Mouse (Mus musculus): ENCODE measurements around the gene Cmtm4. TPM values are rescaled to one million over a fixed set of nuclear protein-coding genes. Genes with fewer than 3 reads are reported as not detected.

Cmtm4 gene
- polyA plus RNA-seq, 1 experiment from 2014 or later, result 2.2 TPM

DNA sequence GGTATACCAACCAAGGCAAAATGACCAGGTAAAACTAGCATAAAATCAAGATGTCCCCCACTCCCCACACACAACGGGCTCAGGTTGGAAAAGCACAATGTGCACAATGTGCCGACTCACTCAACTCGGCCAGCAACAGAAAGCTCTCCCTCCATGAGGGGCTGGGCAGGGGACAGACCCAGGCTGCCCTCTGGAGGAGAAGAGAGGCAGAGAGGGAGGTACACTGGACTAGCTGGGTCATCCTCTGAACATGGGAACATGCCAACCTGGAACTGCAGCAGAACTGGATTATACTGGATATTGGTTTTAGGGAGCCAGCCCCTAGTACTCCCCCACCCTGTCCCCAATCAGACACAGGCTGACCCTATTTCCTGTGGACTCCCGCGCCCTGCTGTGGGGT lies 42.4 kb downstream of the Cmtm4 start:
- H3K9ac ChIP-seq (ENCODE audit: low read length), result no peak overlapping the region
- H3K27me3 ChIP-seq (ENCODE audit: control insufficient read depth, insufficient read depth, low read length), result no peaks in the 10 kb centered on the region
- H3K9me3 ChIP-seq (ENCODE audit: control insufficient read depth, low read length), result no peaks in the 10 kb centered on the region
- H3K4me2 ChIP-seq, result no peak overlapping the region
- no peak overlapping the region for H3K4me3 ChIP-seq (ENCODE audit: low read depth, low read length)
- ATAC-seq (ENCODE audit: low FRiP score), result peak; percentile 74
- no peaks in the 10 kb centered on the region for H3K36me3 ChIP-seq (ENCODE audit: control insufficient read depth, insufficient read depth, low read length)
- no peak for DNase-seq (ENCODE audit: low spot score, missing footprints)
- 64% methylated on average over 5 of the region's 5 CpGs for WGBS
- no peak overlapping the region for H3K27ac ChIP-seq (ENCODE audit: low read depth, low read length)
- peaks cover 3% of the 10 kb centered on the region; the same call in 1 of the 2 replicates for H3K4me1 ChIP-seq (ENCODE audit: control insufficient read depth, insufficient read depth, low read length)

DNA sequence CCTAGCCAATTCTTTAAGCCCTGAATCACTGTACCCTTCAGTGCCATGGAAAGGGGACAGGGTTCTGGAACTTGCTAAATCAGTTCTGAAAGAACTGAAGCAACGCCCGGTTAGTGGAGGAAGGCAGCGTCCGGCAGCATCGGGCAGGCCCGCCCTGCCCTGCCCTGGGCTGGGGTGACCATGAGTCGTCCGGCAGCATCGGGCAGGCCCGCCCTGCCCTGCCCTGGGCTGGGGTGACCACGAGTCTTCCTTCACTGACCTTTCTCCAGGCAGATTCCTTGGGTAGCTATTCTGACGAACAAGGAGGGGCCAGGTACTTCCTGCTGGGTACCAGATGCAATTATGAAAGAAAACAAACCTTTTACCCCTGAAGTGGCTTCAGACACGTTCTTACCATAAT lies 45.6 kb downstream of the Cmtm4 start:
- Histone ChIP-seq H3K9ac (ENCODE audit: low read length) (no peak overlapping the region), H3K4me1 (ENCODE audit: control insufficient read depth, insufficient read depth, low read length) (peaks cover 3% of the 10 kb centered on the region; the same call in 1 of the 2 replicates), H3K27me3 (ENCODE audit: control insufficient read depth, insufficient read depth, low read length) (no peaks in the 10 kb centered on the region), H3K27ac (ENCODE audit: low read depth, low read length) (no peak overlapping the region), H3K9me3 (ENCODE audit: control insufficient read depth, low read length) (no peaks in the 10 kb centered on the region), H3K4me3 (ENCODE audit: low read depth, low read length) (no peak overlapping the region), H3K36me3 (ENCODE audit: control insufficient read depth, insufficient read depth, low read length) (no peaks in the 10 kb centered on the region), H3K4me2 (no peak overlapping the region)
- DNase-seq (ENCODE audit: low spot score, missing footprints), result no peak
- 90% methylated on average over 13 of the region's 13 CpGs for WGBS
- ATAC-seq (ENCODE audit: low FRiP score), result no peak

DNA sequence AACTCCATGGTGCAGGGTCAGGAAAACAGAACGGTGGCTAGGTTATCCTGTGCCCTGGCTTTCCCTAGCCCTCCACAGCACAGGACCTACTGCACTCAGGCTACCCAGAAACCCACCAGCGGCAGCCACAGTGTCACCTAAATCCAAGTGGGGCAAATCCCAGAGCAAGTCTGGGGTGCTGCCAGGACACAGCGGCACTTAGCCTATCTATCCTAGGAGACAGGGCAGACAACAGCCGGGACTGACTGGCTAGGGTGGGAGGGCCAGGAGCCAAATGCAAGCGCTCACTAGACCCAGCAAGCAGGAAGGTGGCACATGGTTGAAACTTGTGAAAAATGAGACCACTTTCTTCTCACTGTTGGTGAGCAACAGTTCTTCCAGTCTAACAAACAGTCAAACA lies 46.6 kb downstream of the Cmtm4 start:
- 90% methylated on average over 5 of the region's 5 CpGs for WGBS
- ATAC-seq (ENCODE audit: low FRiP score), result no peak

DNA sequence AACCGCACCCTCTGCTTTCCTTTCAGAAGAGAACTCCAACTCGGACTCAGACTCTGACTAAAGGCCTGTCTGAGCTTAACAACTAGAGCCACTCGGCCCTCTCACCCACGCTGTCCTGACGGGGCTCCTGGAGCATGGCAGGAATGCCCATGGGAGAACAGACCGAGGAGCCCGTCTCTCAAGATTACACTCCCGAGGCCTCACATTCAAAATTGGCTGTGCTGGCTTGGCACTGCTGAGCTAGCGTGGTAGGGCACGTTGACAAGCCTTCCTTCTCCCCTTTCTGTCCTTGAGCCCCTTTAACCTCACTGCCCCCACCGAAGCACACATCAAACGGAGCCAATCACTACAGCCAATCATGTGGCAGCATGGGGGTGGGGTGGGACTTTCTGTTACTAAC lies 48.9 kb downstream of the Cmtm4 start:
- no peak for ATAC-seq (ENCODE audit: low FRiP score)
- Histone ChIP-seq H3K4me2 (no peak overlapping the region), H3K4me1 (ENCODE audit: control insufficient read depth, insufficient read depth, low read length) (no peaks in the 10 kb centered on the region; the same call in 1 of the 2 replicates), H3K27ac (ENCODE audit: low read depth, low read length) (no peak overlapping the region), H3K9me3 (ENCODE audit: control insufficient read depth, low read length) (no peaks in the 10 kb centered on the region), H3K4me3 (ENCODE audit: low read depth, low read length) (no peak overlapping the region), H3K36me3 (ENCODE audit: control insufficient read depth, insufficient read depth, low read length) (no peaks in the 10 kb centered on the region), H3K9ac (ENCODE audit: low read length) (no peak overlapping the region), H3K27me3 (ENCODE audit: control insufficient read depth, insufficient read depth, low read length) (no peaks in the 10 kb centered on the region)
- 58% methylated on average over 12 of the region's 12 CpGs for WGBS
- no peak for DNase-seq (ENCODE audit: low spot score, missing footprints)

More for the DNA sequence above, 46.6 kb downstream of the Cmtm4 start:
- no peak for DNase-seq (ENCODE audit: low spot score, missing footprints)
- no peak overlapping the region for H3K27ac ChIP-seq (ENCODE audit: low read depth, low read length)
- H3K4me1 ChIP-seq (ENCODE audit: control insufficient read depth, insufficient read depth, low read length), result peaks cover 3% of the 10 kb centered on the region; the same call in 1 of the 2 replicates
- H3K4me2 ChIP-seq, result no peak overlapping the region
- no peak overlapping the region for H3K4me3 ChIP-seq (ENCODE audit: low read depth, low read length)
- no peaks in the 10 kb centered on the region for H3K9me3 ChIP-seq (ENCODE audit: control insufficient read depth, low read length)
- H3K9ac ChIP-seq (ENCODE audit: low read length), result no peak overlapping the region
- H3K27me3 ChIP-seq (ENCODE audit: control insufficient read depth, insufficient read depth, low read length), result no peaks in the 10 kb centered on the region
- no peaks in the 10 kb centered on the region for H3K36me3 ChIP-seq (ENCODE audit: control insufficient read depth, insufficient read depth, low read length)

DNA sequence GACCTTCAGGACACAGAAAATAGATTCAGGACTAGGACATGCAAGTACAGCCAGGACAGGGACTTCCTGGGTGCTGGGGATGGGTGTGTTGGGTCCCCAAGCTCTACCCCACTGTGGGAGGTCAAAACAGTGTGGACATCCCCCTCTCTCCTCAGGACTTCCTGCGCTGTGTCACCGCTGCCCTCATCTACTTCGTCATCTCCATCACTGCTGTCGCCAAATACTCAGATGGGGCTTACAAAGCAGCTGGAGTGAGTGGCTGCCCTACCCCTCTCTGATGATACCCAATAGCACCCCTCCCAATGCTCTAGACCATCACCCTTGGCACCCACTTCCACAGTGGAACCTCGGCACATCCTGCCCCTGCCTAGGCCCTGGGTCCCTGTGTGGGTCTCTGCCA lies 51.0 kb downstream of the Cmtm4 start:
- Histone ChIP-seq H3K27ac (ENCODE audit: low read depth, low read length) (no peak overlapping the region), H3K4me2 (no peak overlapping the region)
- 90% methylated on average over 5 of the region's 5 CpGs for WGBS

DNA sequence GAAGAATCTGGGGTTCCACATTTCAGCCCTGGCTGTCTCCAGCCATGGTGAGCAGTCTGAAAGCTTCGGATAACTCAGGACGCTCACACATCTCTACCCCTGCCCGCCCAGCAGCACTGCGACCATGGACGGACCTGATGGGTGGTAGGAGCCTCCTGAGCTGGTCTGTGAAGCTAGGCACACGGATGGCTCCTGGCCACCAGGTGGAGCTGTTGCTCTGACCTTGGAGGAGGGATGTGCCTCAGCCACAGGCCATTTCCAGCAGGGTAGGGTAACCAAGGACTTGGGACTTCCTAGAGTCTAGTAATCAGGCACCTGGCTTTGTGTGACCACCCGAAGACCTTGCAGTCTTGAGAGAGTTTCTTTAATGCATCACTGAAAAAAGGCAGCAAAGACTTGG lies 51.6 kb downstream of the Cmtm4 start:
- peak; percentile 98 for DNase-seq (ENCODE audit: low spot score, missing footprints)
- 10% methylated on average over 7 of the region's 7 CpGs for WGBS
- Histone ChIP-seq H3K27me3 (ENCODE audit: control insufficient read depth, insufficient read depth, low read length) (no peaks in the 10 kb centered on the region), H3K4me3 (ENCODE audit: low read depth, low read length) (no peak overlapping the region), H3K9ac (ENCODE audit: low read length) (no peak overlapping the region), H3K9me3 (ENCODE audit: control insufficient read depth, low read length) (no peaks in the 10 kb centered on the region), H3K27ac (ENCODE audit: low read depth, low read length) (no peak overlapping the region), H3K36me3 (ENCODE audit: control insufficient read depth, insufficient read depth, low read length) (no peaks in the 10 kb centered on the region), H3K4me1 (ENCODE audit: control insufficient read depth, insufficient read depth, low read length) (no peaks in the 10 kb centered on the region; the same call in 1 of the 2 replicates), H3K4me2 (no peak overlapping the region)
- peak; percentile 31 for ATAC-seq (ENCODE audit: low FRiP score)

More for the DNA sequence above, 51.0 kb downstream of the Cmtm4 start:
- H3K27me3 ChIP-seq (ENCODE audit: control insufficient read depth, insufficient read depth, low read length), result no peaks in the 10 kb centered on the region
- no peak overlapping the region for H3K4me3 ChIP-seq (ENCODE audit: low read depth, low read length)
- H3K4me1 ChIP-seq (ENCODE audit: control insufficient read depth, insufficient read depth, low read length), result no peaks in the 10 kb centered on the region; the same call in 1 of the 2 replicates
- DNase-seq (ENCODE audit: low spot score, missing footprints) (no peak), ATAC-seq (ENCODE audit: low FRiP score) (no peak)
- no peaks in the 10 kb centered on the region for H3K9me3 ChIP-seq (ENCODE audit: control insufficient read depth, low read length)
- H3K36me3 ChIP-seq (ENCODE audit: control insufficient read depth, insufficient read depth, low read length), result no peaks in the 10 kb centered on the region
- no peak overlapping the region for H3K9ac ChIP-seq (ENCODE audit: low read length)

DNA sequence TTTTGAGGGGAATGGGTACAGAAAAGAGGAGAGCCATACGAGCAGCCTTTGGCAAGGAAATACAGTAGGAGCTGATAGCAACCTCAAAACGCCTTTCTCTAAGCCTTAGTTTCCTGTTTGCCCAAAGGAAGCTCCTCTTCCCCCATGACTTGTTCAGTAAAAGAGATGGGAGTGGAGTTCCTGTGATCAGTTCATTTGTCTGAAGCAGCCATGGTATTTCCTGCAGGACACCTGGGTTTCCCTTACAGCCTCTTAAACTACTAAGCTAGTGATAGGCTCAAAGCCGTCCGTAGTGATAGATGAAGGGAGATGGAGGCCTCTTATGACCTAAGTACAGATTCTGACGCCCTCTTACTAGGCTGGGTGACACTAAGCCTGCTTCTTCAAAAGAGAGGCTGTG lies 53.2 kb downstream of the Cmtm4 start:
- Histone ChIP-seq H3K4me3 (ENCODE audit: low read depth, low read length) (no peak overlapping the region), H3K4me2 (no peak overlapping the region), H3K27ac (ENCODE audit: low read depth, low read length) (no peak overlapping the region), H3K9ac (ENCODE audit: low read length) (no peak overlapping the region), H3K27me3 (ENCODE audit: control insufficient read depth, insufficient read depth, low read length) (no peaks in the 10 kb centered on the region), H3K4me1 (ENCODE audit: control insufficient read depth, insufficient read depth, low read length) (no peaks in the 10 kb centered on the region; the same call in 1 of the 2 replicates), H3K9me3 (ENCODE audit: control insufficient read depth, low read length) (no peaks in the 10 kb centered on the region), H3K36me3 (ENCODE audit: control insufficient read depth, insufficient read depth, low read length) (no peaks in the 10 kb centered on the region)
- WGBS, result 81% methylated on average over 5 of the region's 5 CpGs
- DNase-seq (ENCODE audit: low spot score, missing footprints) (no peak), ATAC-seq (ENCODE audit: low FRiP score) (no peak)

DNA sequence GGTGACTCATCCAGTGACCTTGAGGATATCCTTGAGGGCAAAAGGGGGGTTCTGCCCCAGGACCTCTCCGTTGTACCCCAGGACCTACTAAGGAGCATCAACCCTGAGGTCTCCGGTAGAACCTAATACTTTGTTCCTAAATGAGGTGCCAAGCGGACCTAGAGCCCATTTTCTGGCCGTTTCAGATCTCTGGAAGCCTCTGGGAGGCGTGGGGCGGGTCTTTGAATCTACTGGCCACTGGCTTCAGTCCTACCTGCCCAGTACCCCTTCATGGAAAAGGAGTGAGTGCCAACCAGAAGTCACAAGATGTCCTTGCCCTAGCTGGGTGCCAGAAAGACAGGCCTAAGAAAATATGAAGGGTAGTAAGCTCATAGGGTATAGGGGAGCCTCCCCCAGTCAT lies 53.9 kb downstream of the Cmtm4 start:
- Histone ChIP-seq H3K9me3 (ENCODE audit: control insufficient read depth, low read length) (no peaks in the 10 kb centered on the region), H3K4me3 (ENCODE audit: low read depth, low read length) (peak overlapping the region; percentile 55), H3K9ac (ENCODE audit: low read length) (no peak overlapping the region), H3K36me3 (ENCODE audit: control insufficient read depth, insufficient read depth, low read length) (no peaks in the 10 kb centered on the region), H3K27me3 (ENCODE audit: control insufficient read depth, insufficient read depth, low read length) (no peaks in the 10 kb centered on the region), H3K4me2 (peak overlapping the region; percentile 76), H3K27ac (ENCODE audit: low read depth, low read length) (no peak overlapping the region), H3K4me1 (ENCODE audit: control insufficient read depth, insufficient read depth, low read length) (no peaks in the 10 kb centered on the region; the same call in 1 of the 2 replicates)
- DNase-seq (ENCODE audit: low spot score, missing footprints) (no peak), ATAC-seq (ENCODE audit: low FRiP score) (peak; percentile 0; the same call in 1 of the 2 replicates)
- WGBS, result 42% methylated on average over 6 of the region's 6 CpGs

DNA sequence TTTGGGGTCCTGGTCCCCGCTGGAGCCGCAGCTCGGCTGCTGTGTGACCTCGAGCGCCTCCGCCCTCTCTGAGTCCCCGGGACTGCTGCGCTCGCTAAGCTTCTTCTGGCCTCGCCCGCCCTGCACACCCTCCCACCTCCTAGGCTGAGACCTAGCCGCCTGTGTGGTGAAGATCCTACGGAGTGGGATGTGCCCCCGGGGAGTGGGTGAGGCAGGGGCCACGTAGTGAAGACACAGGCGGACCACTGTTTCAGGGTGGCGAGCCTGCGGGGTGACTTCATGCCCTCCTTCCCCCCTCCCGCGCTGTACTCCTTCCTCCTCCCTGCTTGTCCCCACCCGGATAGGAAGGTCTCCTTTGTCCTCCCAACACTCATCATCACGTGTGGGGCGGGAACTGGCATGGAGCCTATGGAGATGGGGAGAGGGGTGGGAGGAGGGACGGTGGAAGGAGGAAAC lies 54.5 kb downstream of the Cmtm4 start:
- Histone ChIP-seq H3K27me3 (ENCODE audit: control insufficient read depth, insufficient read depth, low read length) (no peaks in the 10 kb centered on the region), H3K27ac (ENCODE audit: low read depth, low read length) (peak overlapping the region; percentile 7; the same call in 1 of the 2 replicates), H3K4me2 (peak overlapping the region; percentile 76), H3K9ac (ENCODE audit: low read length) (peak overlapping the region; percentile 80), H3K4me1 (ENCODE audit: control insufficient read depth, insufficient read depth, low read length) (no peaks in the 10 kb centered on the region; the same call in 1 of the 2 replicates), H3K36me3 (ENCODE audit: control insufficient read depth, insufficient read depth, low read length) (no peaks in the 10 kb centered on the region), H3K9me3 (ENCODE audit: control insufficient read depth, low read length) (no peaks in the 10 kb centered on the region), H3K4me3 (ENCODE audit: low read depth, low read length) (peak overlapping the region; percentile 55)
- ATAC-seq (ENCODE audit: low FRiP score) (peak; percentile 72), DNase-seq (ENCODE audit: low spot score, missing footprints) (no peak)
- WGBS, result 2% methylated on average over 24 of the region's 24 CpGs
